Mouse (Mus musculus) heart, adult 2 months (tissue): ENCODE results near the gene Amer2.

Experiments used
- CTCF ChIP-seq: fragments of 200-600 bp; IDR thresholded peaks from 2 replicates; pipeline ENCODE4 v1.8.1; 2022; ENCODE audit warnings: antibody characterized with exemption, mild to moderate bottlenecking, moderate library complexity
- EP300 ChIP-seq: fragments of 200-500 bp; IDR thresholded peaks from 2 replicates; pipeline ENCODE4 v1.6.1; 2011; ENCODE audit warnings: low read depth, low read length, control low read depth; ENCODE audit not compliant: insufficient read depth
- POLR2A ChIP-seq: fragments of 200-500 bp; IDR thresholded peaks from 2 replicates; pipeline ENCODE4 v1.6.1; 2011; ENCODE audit warnings: mild to moderate bottlenecking, low read depth, low read length, control low read depth; ENCODE audit not compliant: insufficient read depth

DNA sequence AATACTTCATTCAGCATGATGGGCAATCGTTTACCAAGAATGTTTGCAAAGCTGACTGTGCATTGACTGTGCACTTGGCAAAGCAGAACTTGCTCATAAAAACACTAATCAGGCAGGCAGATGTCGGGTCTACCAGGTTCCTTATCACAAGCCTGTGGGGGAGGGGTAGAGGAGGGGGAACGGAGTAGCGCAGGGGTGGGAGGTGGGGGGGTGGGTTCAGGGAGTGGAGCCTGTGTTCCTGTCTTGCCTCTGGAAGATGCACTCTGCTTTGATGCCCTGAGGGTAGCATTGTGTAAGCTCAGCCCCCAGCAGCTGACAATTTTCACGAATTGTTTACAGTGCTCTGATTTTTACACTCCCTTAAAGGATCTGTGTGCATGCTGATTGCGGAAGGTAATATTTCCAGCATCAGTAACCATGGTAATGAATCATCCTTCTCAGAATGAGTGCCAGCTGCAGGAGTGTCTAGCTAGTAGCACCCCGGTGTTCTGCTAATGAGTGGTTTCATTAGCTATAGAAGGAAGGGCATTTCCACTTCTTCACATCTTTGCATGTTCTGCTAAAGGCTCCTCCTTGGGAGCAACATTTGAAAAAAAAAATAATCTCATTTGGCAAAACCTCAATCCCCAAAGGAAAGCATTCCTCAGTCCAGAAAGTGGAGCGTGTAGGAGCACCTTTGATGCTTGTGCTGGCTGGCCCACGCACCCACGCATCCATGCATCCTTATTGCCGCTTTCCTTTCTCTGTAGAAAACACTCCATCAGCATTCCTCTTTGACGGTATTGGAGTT, 36.8 kb downstream of the Amer2 start:
- TF ChIP-seq CTCF (no peak), EP300 (no peak), POLR2A (no peak)
